Mouse (Mus musculus): Measurements from ENCODE around the gene Cntnap4.

DNA sequence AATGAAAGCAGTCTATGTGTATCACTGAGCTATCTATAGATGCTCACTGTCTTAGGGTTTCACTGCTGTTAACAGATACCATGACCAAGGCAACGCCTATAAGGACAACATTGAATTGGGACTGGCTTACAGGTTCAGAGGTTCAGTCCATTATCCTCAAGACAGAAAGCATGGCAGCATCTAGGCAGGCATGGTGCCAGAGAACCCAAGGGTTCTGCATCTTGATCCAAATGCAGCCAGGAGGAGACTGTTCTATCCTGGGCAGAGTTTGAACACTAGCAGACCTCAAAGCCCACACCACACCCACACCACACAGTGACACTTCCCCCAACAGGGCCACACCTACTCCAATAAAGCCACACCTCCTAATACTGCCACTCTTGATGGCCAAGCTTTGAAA, 31.3 kb downstream of the Cntnap4 start:
- TF ChIP-seq GATA1 (IDR thresholded peaks at IDR 0.05; ENCODE audit: low read length) (no peak), TAL1 (IDR thresholded peaks at IDR 0.05; ENCODE audit: low read length) (no peak)
